Mouse (Mus musculus): ENCODE results near the gene Ajm1.
"Not testable (repeated sequence)": the region's sequence is repeated elsewhere in the genome, so short reads cannot be mapped to it uniquely, and the experiment has no call there.

Gene Ajm1

GRCm38 (mm10) chr2:25565741-25566140, 15.8 kb downstream of the Ajm1 start:
- DNase-seq (ENCODE audit: low spot score), result no peak

GRCm38 (mm10) chr2:25561946-25562345, 19.6 kb downstream of the Ajm1 start:
- DNase-seq (ENCODE audit: low spot score), result no peak

GRCm38 (mm10) chr2:25560551-25560950, 21.0 kb downstream of the Ajm1 start:
- no peak for DNase-seq (ENCODE audit: low spot score)

- DNase-seq (ENCODE audit: low spot score), result no peak
These were observed 22.8 kb downstream of the Ajm1 start for GRCm38 (mm10) chr2:25558774-25559173.

GRCm38 (mm10) chr2:25557964-25558360, 23.6 kb downstream of the Ajm1 start:
- no peak for DNase-seq (ENCODE audit: low spot score)

GRCm38 (mm10) chr2:25557221-25557963, 24.2 kb downstream of the Ajm1 start, which contains the start of gene Edf1:
Gene Edf1, plus strand, starts transcription at chr2:25557847.
- DNase-seq (ENCODE audit: low spot score), result peak; percentile 87

GRCm38 (mm10) chr2:25556296-25556695, 25.3 kb downstream of the Ajm1 start:
- DNase-seq (ENCODE audit: low spot score), result no peak

GRCm38 (mm10) chr2:25555479-25555878, 26.1 kb downstream of the Ajm1 start:
- not testable (repeated sequence) for DNase-seq (ENCODE audit: low spot score)

- not testable (repeated sequence) for DNase-seq (ENCODE audit: low spot score)
These were observed 28.3 kb downstream of the Ajm1 start for GRCm38 (mm10) chr2:25553171-25553786.

GRCm38 (mm10) chr2:25551186-25551585, 30.4 kb downstream of the Ajm1 start:
- DNase-seq (ENCODE audit: low spot score), result peak; percentile 27

GRCm38 (mm10) chr2:25549021-25549991, 32.3 kb downstream of the Ajm1 start:
- peak; percentile 17 for DNase-seq (ENCODE audit: low spot score)

- peak; percentile 96 for DNase-seq (ENCODE audit: low spot score)
These were observed 34.6 kb downstream of the Ajm1 start, which contains the start of gene Traf2 for GRCm38 (mm10) chr2:25546811-25547491. Gene Traf2, minus strand, starts transcription at chr2:25546940.

GRCm38 (mm10) chr2:25545996-25546810, 35.4 kb downstream of the Ajm1 start:
- DNase-seq (ENCODE audit: low spot score), result peak; percentile 11

GRCm38 (mm10) chr2:25541644-25542367, 39.8 kb downstream of the Ajm1 start:
- no peak for DNase-seq (ENCODE audit: low spot score)

- no peak for DNase-seq (ENCODE audit: low spot score)
These were observed 41.0 kb downstream of the Ajm1 start for GRCm38 (mm10) chr2:25540541-25540948.

- DNase-seq (ENCODE audit: low spot score), result no peak
These were observed 45.0 kb downstream of the Ajm1 start for GRCm38 (mm10) chr2:25536531-25536930.

GRCm38 (mm10) chr2:25534866-25535182, 46.7 kb downstream of the Ajm1 start:
- DNase-seq (ENCODE audit: low spot score), result no peak

- peak; percentile 45 for DNase-seq (ENCODE audit: low spot score)
These were observed 47.2 kb downstream of the Ajm1 start for GRCm38 (mm10) chr2:25534178-25534865.

GRCm38 (mm10) chr2:25533707-25534106, 47.9 kb downstream of the Ajm1 start:
- no peak for DNase-seq (ENCODE audit: low spot score)

All from spleen, adult 12 weeks (tissue).